In the genomic region with DNA sequence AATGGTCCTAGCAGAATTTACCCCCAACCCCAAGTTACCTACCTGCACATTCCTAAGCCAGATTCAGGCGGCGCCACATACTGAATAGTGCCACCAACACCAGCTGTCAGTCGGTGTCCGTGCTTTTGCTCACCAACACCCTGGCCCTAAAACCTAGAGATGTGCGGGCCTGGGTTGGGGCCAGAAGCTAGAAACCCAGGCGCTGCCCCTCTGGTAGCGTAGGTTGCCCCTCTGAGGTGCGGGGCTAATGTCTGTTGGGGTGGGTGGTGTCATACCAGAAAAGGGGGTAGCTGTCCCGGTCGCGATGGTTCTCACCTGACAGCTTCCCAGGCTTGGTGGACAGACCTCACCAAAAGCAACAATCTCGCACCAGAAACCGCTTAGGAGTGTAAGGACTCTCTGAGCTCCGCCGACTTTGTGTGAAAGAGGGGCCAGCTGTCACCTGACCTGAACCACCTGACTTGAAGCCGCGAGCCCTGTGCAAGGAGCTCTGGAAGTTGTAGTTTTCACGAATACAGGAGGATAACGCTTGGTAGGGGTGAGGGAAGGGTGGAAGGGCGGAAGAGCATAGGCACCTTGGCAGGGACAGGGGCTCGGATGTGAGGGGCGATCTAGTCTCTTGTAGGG, we compare ENCODE assay signal across 1 mouse cellular context.
A peak's percentile ranks its signal among the peaks of the same experiment; 100 is the strongest.
TF ChIP-seq lines count a peak whose summit lies in the region.

A gene (minus strand): TSS at position 440 of the 627 bp plus-strand sequence.

TF ChIP-seq in CH12.LX, 34 proteins besides CTCF, POLR2A, EP300 and RAD21 (continued from another document):
- TF ChIP-seq JUND (conservative IDR thresholded peaks at IDR 0.05; ENCODE audit: low read depth, low read length) (no peak), USF1 (IDR thresholded peaks at IDR 0.05; ENCODE audit: low read depth, low read length) (peak; percentile 92), MAZ (IDR thresholded peaks at IDR 0.05; ENCODE audit: low read depth, low read length) (0 out of 2 replicates have a peak, but pooled peaks have one; percentile 10), POLR2AphosphoS2 (IDR thresholded peaks at IDR 0.05; ENCODE audit: low read depth, low read length) (no peak), NELFE (IDR thresholded peaks at IDR 0.05; ENCODE audit: low read depth, low read length) (peak; percentile 35; the same call in 1 of the 2 replicates), TBP (conservative IDR thresholded peaks at IDR 0.05; ENCODE audit: low read depth, low read length) (no peak), ZC3H11A (IDR thresholded peaks at IDR 0.05; ENCODE audit: low read depth, low read length) (no peak), JUN (IDR thresholded peaks at IDR 0.05; ENCODE audit: insufficient read depth, low read depth, low read length) (no peak), BHLHE40 (IDR thresholded peaks at IDR 0.05; ENCODE audit: low read depth, low read length) (peak; percentile 54), MEF2A (IDR thresholded peaks at IDR 0.05; ENCODE audit: borderline replicate concordance, low read depth, low read length) (no peak), ELF1 (IDR thresholded peaks at IDR 0.05; ENCODE audit: low read depth, low read length) (no peak)
